Mouse (Mus musculus) bone marrow macrophage, adult 2 months (primary cell): ENCODE data around the gene Pde4dip.

Source experiments
- CTCF ChIP-seq: IDR thresholded peaks from 2 replicates; pipeline ENCODE4 v1.5.1; 2012; ENCODE audit warnings: low read depth, mild to moderate bottlenecking, low read length, moderate library complexity
- POLR2A ChIP-seq: IDR thresholded peaks from 2 replicates; pipeline ENCODE4 v1.6.1; 2012; ENCODE audit warnings: mild to moderate bottlenecking, low read depth, low read length, borderline replicate concordance

- TF ChIP-seq CTCF (no peak), POLR2A (no peak)
Observed at GRCm38 (mm10) chr3:97653781-97654180, 234.7 kb downstream of the Pde4dip start.
